Mouse (Mus musculus) lung, embryonic 15.5 days (tissue): ENCODE data around the gene Sema5a. TPM values are rescaled to one million over a fixed set of nuclear protein-coding genes. Genes with fewer than 3 reads are reported as not detected.

ENCODE experiments used
- ATAC-seq: fragments of 200-750 bp; cut with Nextera tagmentation; 2 replicates; pipeline ENCODE4 v1.8.0; 2017; ENCODE audit warnings: moderate number of reproducible peaks, borderline replicate concordance; ENCODE audit not compliant: low FRiP score, low TSS enrichment; ENCODE audit errors: extremely low read depth
- H3K27ac ChIP-seq: fragments of 300-500 bp; sonication (generic); 2 replicates; pipeline ENCODE4 v1.5.1; 2015; ENCODE audit warnings: moderate library complexity, mild to moderate bottlenecking, inconsistent platforms
- H3K27me3 ChIP-seq: fragments of 300-500 bp; sonication (generic); 2 replicates; pipeline ENCODE4 v1.6.1; 2015; ENCODE audit warnings: inconsistent platforms
- H3K36me3 ChIP-seq: fragments of 300-500 bp; sonication (generic); 2 replicates; pipeline ENCODE4 v1.6.1; 2015; ENCODE audit warnings: inconsistent platforms
- H3K4me1 ChIP-seq: fragments of 300-500 bp; sonication (generic); 2 replicates; pipeline ENCODE4 v1.6.1; 2015; ENCODE audit warnings: inconsistent platforms
- H3K4me2 ChIP-seq: fragments of 300-500 bp; sonication (generic); 2 replicates; pipeline ENCODE4 v1.6.1; 2015; ENCODE audit warnings: inconsistent platforms, mild to moderate bottlenecking, moderate library complexity
- H3K4me3 ChIP-seq: fragments of 300-500 bp; sonication (generic); 2 replicates; pipeline ENCODE4 v1.5.1; 2015; ENCODE audit warnings: mild to moderate bottlenecking, inconsistent platforms
- H3K9ac ChIP-seq: fragments of 300-500 bp; sonication (generic); 2 replicates; pipeline ENCODE4 v1.6.1; 2015; ENCODE audit warnings: inconsistent platforms
- H3K9me3 ChIP-seq: fragments of 300-500 bp; sonication (generic); 2 replicates; pipeline ENCODE4 v1.6.1; 2016; ENCODE audit warnings: inconsistent platforms
- WGBS: fragments of 180-500 bp; shearing (Covaris S2); methylation state at CpG from one replicate; pipeline ENCODE4 v1.1.7; 2015; 5-methylcytosine and 5-hydroxymethylcytosine counted together
- polyA plus RNA-seq: library from polyadenylated mRNA; unstranded; fragments of >200 nt; fragmentation: Nextera tagmentation; extraction: Ambion mirVana; gene quantifications from 2 replicates; pipeline ENCODE4 v1.2.1, GENCODE M21; 2015

Gene Sema5a
- polyA plus RNA-seq, 1 experiment from 2014 or later, result 13.4 TPM

DNA sequence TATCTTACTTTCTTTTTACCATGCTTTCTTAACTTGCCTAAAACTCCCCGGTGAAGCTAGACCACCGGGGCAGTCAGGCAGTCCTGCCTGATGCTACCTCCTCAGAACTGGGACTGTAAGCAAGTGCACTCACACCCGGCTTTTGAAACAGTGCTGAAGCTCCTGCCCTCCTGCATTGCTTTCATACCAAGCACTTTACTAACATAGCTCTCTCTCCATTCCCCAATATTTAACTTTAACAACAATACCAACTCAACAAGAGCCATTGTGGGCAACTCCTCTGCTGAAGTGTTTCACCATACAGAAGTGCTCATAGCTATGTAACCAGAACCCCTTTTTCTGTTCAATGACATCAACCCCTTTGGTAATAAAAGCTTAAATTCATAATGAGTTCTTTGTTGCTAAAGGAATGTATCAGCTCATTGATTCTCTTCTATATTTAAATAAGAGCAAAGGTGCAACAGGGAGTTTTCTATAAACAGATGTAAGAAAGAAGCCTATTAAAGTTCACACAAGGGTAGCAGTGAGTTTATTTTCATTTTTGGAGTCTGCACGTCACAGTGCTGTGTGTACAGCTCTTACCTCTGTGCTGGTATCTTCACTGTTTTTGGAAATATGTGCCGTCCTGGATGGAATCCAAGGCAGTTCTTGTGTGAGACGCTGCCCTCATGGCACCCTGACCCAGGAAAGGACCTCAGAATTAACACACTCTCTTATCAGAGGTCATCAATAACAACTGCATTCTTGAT is 292.3 kb downstream of the Sema5a start:
- H3K4me2 ChIP-seq, result no peak overlapping the region
- no peaks in the 10 kb centered on the region for H3K9me3 ChIP-seq
- H3K4me1 ChIP-seq, result peaks cover 4% of the 10 kb centered on the region; the same call in 1 of the 2 replicates
- H3K9ac ChIP-seq, result no peak overlapping the region
- peak overlapping the region; percentile 58 for H3K27ac ChIP-seq
- no peak overlapping the region for H3K4me3 ChIP-seq
- H3K27me3 ChIP-seq, result no peaks in the 10 kb centered on the region
- 33% methylated on average over 6 of the region's 6 CpGs for WGBS
- ATAC-seq, result 0 out of 2 replicates have a peak, but pooled peaks have one; percentile 42
- H3K36me3 ChIP-seq, result no peaks in the 10 kb centered on the region

DNA sequence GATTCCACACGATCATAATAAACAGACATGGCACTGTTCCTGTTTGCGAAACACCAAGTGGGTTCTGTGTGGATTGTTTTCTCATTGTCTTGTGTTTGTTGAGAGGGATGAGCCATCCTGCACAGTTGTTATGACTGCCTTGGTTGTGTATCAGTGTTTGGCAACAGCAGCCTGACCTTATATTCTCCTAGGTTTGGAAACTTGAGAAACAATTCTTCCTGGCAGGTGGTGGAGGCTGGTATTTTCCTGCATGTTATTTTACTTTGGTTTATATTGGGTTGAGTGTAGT is 292.8 kb downstream of the Sema5a start:
- Histone ChIP-seq H3K9ac (no peak overlapping the region), H3K27ac (peak overlapping the region; percentile 58), H3K4me3 (no peak overlapping the region), H3K9me3 (no peaks in the 10 kb centered on the region), H3K36me3 (no peaks in the 10 kb centered on the region), H3K4me2 (no peak overlapping the region), H3K4me1 (peaks cover 4% of the 10 kb centered on the region; the same call in 1 of the 2 replicates), H3K27me3 (no peaks in the 10 kb centered on the region)
- WGBS, result 38% methylated on average over 2 of the region's 2 CpGs
- ATAC-seq, result no peak

DNA sequence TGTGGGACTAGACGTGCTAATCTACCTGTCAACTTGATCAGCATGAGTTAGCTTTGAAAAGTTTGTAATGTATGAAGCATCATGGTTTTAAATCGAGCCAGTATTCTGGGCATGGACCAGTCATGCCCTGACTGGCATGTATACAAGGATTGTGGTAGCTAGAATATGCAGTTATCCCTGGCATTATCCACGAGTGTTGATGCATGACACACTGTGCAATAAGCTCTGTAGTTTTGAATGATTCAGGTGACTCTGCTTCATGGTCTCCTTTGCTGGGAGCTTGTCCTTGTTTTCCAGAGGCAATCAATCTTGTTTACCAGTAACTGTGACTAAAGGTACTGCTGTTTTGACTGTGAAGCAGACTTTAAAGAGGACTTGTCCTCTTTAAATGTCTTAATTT is 293.5 kb downstream of the Sema5a start:
- 74% methylated on average over 3 of the region's 3 CpGs for WGBS

DNA sequence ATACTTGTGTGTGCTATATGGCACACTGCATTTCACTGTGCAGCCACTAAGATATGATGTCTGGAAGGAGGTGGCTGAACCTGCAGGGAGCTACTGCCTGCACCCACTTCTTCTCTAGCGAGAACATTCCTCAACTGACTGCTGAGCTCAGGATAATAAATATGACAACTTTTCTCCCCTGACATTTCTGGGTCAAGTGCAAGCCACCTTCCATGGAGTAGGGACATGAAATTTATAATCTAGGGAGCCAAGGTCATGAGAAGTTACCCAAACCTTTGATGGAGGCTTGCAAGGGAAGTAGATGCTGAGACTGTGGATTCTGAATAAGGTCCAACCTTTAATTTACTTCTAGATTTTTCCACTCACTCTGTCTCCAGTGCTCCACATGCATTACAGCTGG is 298.1 kb downstream of the Sema5a start:
- no peak overlapping the region for H3K9ac ChIP-seq
- H3K27ac ChIP-seq, result no peak overlapping the region
- no peaks in the 10 kb centered on the region for H3K9me3 ChIP-seq
- 46% methylated on average over 1 of the region's 1 CpGs for WGBS
- H3K27me3 ChIP-seq, result no peaks in the 10 kb centered on the region
- H3K4me1 ChIP-seq, result no peaks in the 10 kb centered on the region
- ATAC-seq, result no peak
- no peak overlapping the region for H3K4me2 ChIP-seq
- no peaks in the 10 kb centered on the region for H3K36me3 ChIP-seq
- H3K4me3 ChIP-seq, result no peak overlapping the region

More for the DNA sequence above, 293.5 kb downstream of the Sema5a start:
- no peaks in the 10 kb centered on the region for H3K36me3 ChIP-seq
- no peak overlapping the region for H3K4me2 ChIP-seq
- H3K9me3 ChIP-seq, result no peaks in the 10 kb centered on the region
- no peak for ATAC-seq
- H3K27ac ChIP-seq, result no peak overlapping the region
- H3K4me1 ChIP-seq, result peaks cover 4% of the 10 kb centered on the region; the same call in 1 of the 2 replicates
- H3K27me3 ChIP-seq, result no peaks in the 10 kb centered on the region
- no peak overlapping the region for H3K4me3 ChIP-seq
- H3K9ac ChIP-seq, result no peak overlapping the region

DNA sequence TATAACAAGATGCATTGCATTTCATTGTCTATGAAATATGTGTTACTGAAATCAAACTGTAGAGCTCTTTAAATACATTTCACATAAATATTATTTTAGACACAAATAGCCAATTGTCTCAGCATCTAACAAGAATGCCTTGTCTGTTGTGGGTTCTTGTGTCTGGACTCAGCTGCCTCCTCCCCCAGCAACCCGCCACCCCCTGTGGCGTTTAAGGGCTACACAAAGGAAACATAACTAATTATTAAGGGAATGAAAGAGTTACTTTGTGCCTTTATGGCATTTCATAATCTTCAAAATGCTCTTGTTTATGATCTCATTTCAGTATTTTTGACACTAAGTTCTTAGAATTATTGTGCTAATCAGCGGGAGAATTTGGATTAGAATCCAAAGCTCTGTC is 298.6 kb downstream of the Sema5a start:
- Histone ChIP-seq H3K4me3 (no peak overlapping the region), H3K27me3 (no peaks in the 10 kb centered on the region), H3K9me3 (no peaks in the 10 kb centered on the region), H3K4me2 (no peak overlapping the region), H3K4me1 (no peaks in the 10 kb centered on the region), H3K36me3 (no peaks in the 10 kb centered on the region), H3K9ac (no peak overlapping the region), H3K27ac (no peak overlapping the region)
- 84% methylated on average over 3 of the region's 3 CpGs for WGBS
- ATAC-seq, result no peak

DNA sequence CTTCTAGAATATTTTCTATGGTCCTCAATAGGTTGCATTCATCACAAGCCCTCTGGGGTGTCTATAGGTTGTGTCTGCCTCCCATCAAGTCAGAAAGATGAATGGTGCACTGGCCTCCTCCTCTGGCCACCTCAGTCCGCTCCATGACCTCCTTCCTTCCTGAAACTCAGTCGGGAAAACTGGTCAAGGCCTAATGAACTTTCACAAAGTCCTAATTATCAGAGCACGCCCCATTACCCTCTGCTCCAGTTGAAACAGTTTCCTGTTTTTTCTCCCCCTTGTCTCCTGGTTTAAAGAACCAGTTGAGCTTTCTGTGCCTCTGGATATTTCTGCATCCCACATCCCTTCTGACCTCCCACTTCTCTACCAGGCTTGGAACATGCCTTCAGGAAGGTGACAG is 300.8 kb downstream of the Sema5a start:
- H3K4me1 ChIP-seq, result no peaks in the 10 kb centered on the region
- ATAC-seq, result no peak
- H3K36me3 ChIP-seq, result no peaks in the 10 kb centered on the region
- no peak overlapping the region for H3K9ac ChIP-seq
- H3K27me3 ChIP-seq, result no peaks in the 10 kb centered on the region
- H3K9me3 ChIP-seq, result no peaks in the 10 kb centered on the region
- H3K4me2 ChIP-seq, result no peak overlapping the region
- 58% methylated on average over 3 of the region's 3 CpGs for WGBS
- H3K4me3 ChIP-seq, result no peak overlapping the region
- no peak overlapping the region for H3K27ac ChIP-seq

DNA sequence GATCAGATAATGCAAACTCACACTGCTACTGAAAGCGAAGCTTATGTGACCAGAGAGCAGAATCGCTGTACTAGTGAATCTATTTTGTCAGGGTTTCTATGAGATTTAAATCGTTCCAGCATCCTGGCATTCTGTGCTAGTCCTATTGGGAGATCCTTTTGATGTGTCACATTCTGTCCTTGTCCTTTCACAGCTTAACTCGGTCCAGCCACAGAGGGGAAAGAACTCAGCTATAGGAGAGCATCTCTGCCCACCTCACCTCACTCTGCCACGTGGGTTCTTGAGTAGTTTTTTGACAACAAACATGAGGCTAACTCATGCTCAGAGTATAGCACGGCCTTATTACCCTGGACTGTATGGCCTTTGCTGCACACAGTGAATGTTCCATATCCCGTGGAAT is 302.1 kb downstream of the Sema5a start:
- no peak for ATAC-seq
- Histone ChIP-seq H3K27me3 (no peaks in the 10 kb centered on the region), H3K27ac (no peak overlapping the region), H3K9me3 (no peaks in the 10 kb centered on the region), H3K4me3 (no peak overlapping the region), H3K36me3 (no peaks in the 10 kb centered on the region), H3K4me1 (no peaks in the 10 kb centered on the region), H3K9ac (no peak overlapping the region), H3K4me2 (no peak overlapping the region)
- 79% methylated on average over 7 of the region's 7 CpGs for whole genome bisulfite sequencing

DNA sequence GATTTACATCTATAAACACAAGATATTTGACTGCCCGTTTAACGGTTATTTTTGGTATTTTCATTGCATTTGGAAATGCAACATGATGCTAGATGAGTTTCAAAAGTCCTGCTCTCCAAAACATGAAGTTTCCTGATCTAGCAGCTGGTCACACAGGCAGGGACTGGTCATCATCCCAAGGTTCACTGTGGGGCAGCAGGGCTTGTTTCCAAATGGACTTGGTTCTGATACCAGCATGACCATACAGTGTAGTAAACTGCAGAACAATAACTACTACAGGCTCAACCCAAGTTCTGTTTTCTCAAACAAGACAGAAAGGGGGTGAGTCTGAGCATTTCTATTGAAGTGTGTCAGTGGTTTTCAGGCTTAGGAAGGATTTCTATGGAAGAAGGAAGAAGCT is 314.3 kb downstream of the Sema5a start:
- H3K4me1 ChIP-seq, result no peaks in the 10 kb centered on the region
- WGBS, result 83% methylated on average over 2 of the region's 2 CpGs
- no peak for ATAC-seq

DNA sequence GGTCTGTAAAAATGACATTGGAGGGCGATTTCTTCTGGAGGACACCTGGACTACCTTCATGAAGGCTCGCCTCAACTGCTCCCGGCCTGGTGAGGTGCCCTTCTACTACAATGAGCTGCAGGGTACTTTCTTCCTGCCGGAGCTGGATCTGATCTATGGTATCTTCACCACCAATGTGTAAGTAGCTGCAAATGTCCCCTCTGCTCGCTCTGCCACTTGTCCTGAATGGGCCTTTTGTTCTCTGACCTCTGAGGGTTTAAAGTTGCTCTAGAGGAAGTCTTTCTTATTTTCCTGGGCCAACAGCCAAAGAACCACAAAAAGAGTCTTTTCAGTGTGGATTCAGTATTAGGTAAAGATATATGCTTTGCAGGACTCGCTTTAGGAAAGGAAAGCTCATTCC is 318.0 kb downstream of the Sema5a start:
- H3K27ac ChIP-seq, result 0 out of 2 replicates have a peak overlapping the region, but pooled peaks have one; percentile 27
- no peak overlapping the region for H3K9ac ChIP-seq
- no peak overlapping the region for H3K4me2 ChIP-seq
- no peaks in the 10 kb centered on the region for H3K27me3 ChIP-seq
- H3K4me1 ChIP-seq, result no peaks in the 10 kb centered on the region
- no peak for ATAC-seq
- no peaks in the 10 kb centered on the region for H3K9me3 ChIP-seq
- 56% methylated on average over 6 of the region's 6 CpGs for WGBS
- no peak overlapping the region for H3K4me3 ChIP-seq
- H3K36me3 ChIP-seq, result no peaks in the 10 kb centered on the region

More for the DNA sequence above, 314.3 kb downstream of the Sema5a start:
- no peak overlapping the region for H3K9ac ChIP-seq
- H3K27me3 ChIP-seq, result no peaks in the 10 kb centered on the region
- H3K27ac ChIP-seq, result no peak overlapping the region
- no peaks in the 10 kb centered on the region for H3K9me3 ChIP-seq
- H3K4me3 ChIP-seq, result no peak overlapping the region
- no peak overlapping the region for H3K4me2 ChIP-seq
- no peaks in the 10 kb centered on the region for H3K36me3 ChIP-seq

DNA sequence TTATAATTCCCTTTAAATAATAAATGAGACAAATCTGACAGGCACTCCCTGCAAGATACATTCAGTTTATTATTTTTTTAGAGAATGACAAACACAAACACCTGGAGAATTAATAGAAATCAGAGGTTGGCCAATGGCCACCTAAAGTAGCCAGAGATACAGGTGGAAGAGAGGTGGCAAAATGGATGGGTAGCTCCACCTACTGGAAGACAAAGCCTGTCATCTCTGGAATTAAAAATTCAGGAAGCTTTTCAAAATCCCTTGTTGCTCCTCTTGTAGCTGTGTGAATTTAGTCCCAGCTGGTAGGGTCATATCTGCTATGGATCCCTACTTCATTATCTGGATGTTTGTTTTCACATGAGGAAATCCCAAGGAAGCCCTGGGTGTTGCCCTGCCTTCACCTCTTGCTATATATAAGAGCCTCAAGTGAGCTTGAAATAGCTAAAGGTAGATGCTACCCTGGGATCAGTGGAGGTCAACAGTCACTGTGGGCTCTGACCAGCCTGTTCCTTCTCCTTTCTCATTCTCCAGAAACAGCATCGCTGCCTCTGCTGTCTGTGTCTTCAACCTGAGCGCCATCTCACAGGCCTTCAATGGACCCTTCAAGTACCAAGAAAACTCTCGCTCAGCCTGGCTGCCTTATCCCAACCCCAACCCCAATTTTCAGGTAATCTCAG is 323.7 kb downstream of the Sema5a start:
- Histone ChIP-seq H3K4me1 (no peaks in the 10 kb centered on the region), H3K36me3 (no peaks in the 10 kb centered on the region), H3K4me2 (no peak overlapping the region), H3K27me3 (no peaks in the 10 kb centered on the region), H3K27ac (no peak overlapping the region), H3K4me3 (no peak overlapping the region), H3K9me3 (no peaks in the 10 kb centered on the region), H3K9ac (no peak overlapping the region)
- WGBS, result 90% methylated on average over 3 of the region's 3 CpGs
- no peak for ATAC-seq

DNA sequence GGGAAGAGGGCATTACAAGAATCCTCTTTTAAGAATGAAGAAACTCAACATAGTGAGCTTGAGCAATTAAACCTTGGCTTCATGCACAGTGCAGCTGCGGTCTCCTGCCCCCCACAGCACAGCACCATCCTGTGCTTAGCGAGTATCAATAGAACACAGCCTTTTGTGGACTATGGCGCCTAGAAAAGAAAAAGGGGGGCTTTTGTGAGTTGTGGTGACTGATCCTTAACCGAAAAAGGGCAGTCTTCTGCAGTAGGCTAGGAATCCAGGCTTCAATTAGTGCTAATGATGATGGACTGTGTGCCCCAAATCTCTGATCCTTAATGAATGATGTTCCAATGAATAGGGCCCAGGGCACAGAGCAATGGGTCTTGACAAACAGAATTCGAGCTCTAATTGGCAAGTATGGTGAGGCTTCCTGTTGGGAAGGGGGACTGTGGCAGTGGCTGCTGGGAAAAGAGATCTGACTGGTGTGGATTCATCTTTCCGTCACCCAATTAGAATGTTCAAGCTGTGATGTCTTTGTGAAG is 324.3 kb downstream of the Sema5a start:
- Histone ChIP-seq H3K27ac (no peak overlapping the region), H3K9ac (no peak overlapping the region), H3K36me3 (no peaks in the 10 kb centered on the region), H3K4me3 (no peak overlapping the region), H3K4me1 (no peaks in the 10 kb centered on the region), H3K4me2 (no peak overlapping the region), H3K27me3 (no peaks in the 10 kb centered on the region), H3K9me3 (no peaks in the 10 kb centered on the region)
- WGBS, result 73% methylated on average over 6 of the region's 6 CpGs
- ATAC-seq, result no peak

DNA sequence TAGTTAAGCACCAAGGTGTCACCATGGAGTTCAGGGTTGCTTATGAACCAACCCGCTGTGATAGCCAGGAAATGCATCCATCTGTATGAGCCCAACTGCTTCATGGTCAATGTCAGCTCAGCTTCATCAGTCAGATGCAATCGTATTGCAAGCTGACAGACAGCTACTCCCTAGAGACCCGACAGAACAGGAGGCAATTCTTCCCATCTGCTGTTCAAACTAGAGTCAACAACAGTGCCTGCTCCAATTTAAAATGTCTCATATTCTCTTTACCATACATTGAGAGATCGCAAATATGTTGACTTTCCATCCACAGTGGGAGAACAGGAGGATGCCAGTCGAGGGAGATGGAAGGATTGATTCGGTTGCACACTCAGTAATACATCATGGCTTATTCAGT is 329.7 kb downstream of the Sema5a start:
- Histone ChIP-seq H3K27ac (no peak overlapping the region), H3K9me3 (no peaks in the 10 kb centered on the region), H3K4me1 (no peaks in the 10 kb centered on the region), H3K9ac (no peak overlapping the region), H3K4me3 (no peak overlapping the region), H3K4me2 (no peak overlapping the region), H3K27me3 (no peaks in the 10 kb centered on the region), H3K36me3 (no peaks in the 10 kb centered on the region)
- ATAC-seq, result no peak
- 71% methylated on average over 6 of the region's 6 CpGs for WGBS
